Mouse (Mus musculus): ENCODE measurements around the gene Bysl. TPM values are rescaled to one million over a fixed set of nuclear protein-coding genes. Genes with fewer than 3 reads are reported as not detected.

Gene Bysl
- polyA plus RNA-seq, 1 experiment: 17.0 TPM

- no peak overlapping the region for H3K4me3 ChIP-seq (ENCODE audit: insufficient read depth, low read length)
- TF ChIP-seq POLR2A (IDR thresholded peaks at IDR 0.05; ENCODE audit: extremely low read depth, insufficient read depth, low read length) (no peak), CTCF (IDR thresholded peaks at IDR 0.05; ENCODE audit: extremely low read depth, insufficient read depth, low read length) (no peak)
- no peaks in the 10 kb centered on the region for H3K4me1 ChIP-seq (ENCODE audit: control insufficient read depth, insufficient read depth, low read length)
These were observed 11.7 kb upstream of the Bysl start for GRCm38 (mm10) chr17:47622912-47623554.

DNA sequence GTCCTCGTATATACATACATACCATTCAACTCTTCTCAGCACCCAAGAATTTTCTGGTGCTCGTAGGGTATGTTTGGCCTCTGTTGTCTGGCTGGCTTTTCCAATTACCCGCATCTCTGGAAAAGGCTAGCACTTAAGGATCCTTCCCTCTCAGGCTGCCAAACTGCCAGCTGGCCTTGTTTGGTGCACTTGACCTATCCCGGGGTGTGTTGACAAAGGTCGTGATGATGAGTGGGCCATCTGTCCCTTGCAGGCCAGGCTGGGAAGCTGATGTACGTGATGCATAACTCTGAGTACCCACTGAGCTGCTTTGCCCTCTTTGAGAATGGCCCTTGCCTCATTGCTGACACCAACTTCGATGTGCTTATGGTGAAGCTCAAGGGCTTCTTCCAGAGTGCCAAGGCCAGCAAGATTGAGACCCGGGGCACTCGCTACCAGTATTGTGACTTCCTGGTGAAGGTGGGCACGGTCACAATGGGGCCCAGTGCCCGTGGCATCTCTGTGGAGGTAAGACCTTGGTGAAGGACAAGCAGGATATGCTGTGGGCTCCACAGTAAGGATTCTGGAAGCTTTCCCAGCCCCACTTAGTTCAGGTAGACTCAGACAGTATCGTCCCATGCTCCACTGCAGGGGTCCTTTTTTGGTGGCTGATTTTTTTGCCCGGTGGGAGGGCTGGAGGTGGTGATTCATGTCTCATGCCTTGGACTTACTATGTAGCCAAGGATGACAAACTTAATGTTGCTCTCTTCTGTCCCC lies 7.4 kb upstream of the Bysl start:
- Histone ChIP-seq H3K4me1 (ENCODE audit: control insufficient read depth, insufficient read depth, low read length) (no peaks in the 10 kb centered on the region), H3K27ac (ENCODE audit: insufficient read depth, low read length) (no peak overlapping the region), H3K4me3 (ENCODE audit: insufficient read depth, low read length) (no peak overlapping the region)
- no peak for TF ChIP-seq CTCF (IDR thresholded peaks at IDR 0.05; ENCODE audit: extremely low read depth, insufficient read depth, low read length)
- no peak for TF ChIP-seq POLR2A (IDR thresholded peaks at IDR 0.05; ENCODE audit: extremely low read depth, insufficient read depth, low read length)

More at GRCm38 (mm10) chr17:47622912-47623554, 11.7 kb upstream of the Bysl start:
- no peak overlapping the region for H3K27ac ChIP-seq (ENCODE audit: insufficient read depth, low read length)

- Histone ChIP-seq H3K4me1 (ENCODE audit: control insufficient read depth, insufficient read depth, low read length) (peaks cover under 1% of the 10 kb centered on the region), H3K4me3 (ENCODE audit: insufficient read depth, low read length) (no peak overlapping the region), H3K27ac (ENCODE audit: insufficient read depth, low read length) (no peak overlapping the region)
- TF ChIP-seq CTCF (IDR thresholded peaks at IDR 0.05; ENCODE audit: extremely low read depth, insufficient read depth, low read length): no peak
- no peak for TF ChIP-seq POLR2A (IDR thresholded peaks at IDR 0.05; ENCODE audit: extremely low read depth, insufficient read depth, low read length)
These were observed 6.5 kb upstream of the Bysl start for GRCm38 (mm10) chr17:47617605-47618307.

DNA sequence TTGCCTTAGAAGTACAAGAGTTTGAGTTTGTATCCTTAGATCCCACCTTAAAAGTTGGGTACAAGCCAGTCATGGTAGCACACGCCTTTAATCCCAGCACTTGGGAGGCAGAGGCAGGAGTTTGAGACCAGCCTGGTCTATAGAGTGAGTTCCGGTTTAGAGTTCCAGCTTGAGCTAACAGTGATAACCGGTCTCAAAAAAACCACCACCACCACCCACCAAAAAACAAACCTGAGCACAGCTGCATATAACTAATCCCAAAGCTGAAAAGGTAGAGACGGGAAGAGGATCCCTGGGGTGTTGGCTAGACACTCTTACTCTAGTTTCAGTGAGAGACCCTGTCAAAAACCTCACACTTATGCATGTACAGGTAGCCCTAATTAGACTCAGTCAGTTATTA lies 5.4 kb upstream of the Bysl start:
- no peak overlapping the region for H3K27ac ChIP-seq (ENCODE audit: insufficient read depth, low read length)
- H3K4me3 ChIP-seq (ENCODE audit: insufficient read depth, low read length): no peak overlapping the region
- TF ChIP-seq POLR2A (IDR thresholded peaks at IDR 0.05; ENCODE audit: extremely low read depth, insufficient read depth, low read length) (no peak), CTCF (IDR thresholded peaks at IDR 0.05; ENCODE audit: extremely low read depth, insufficient read depth, low read length) (no peak)
- H3K4me1 ChIP-seq (ENCODE audit: control insufficient read depth, insufficient read depth, low read length): peaks cover 5% of the 10 kb centered on the region

- TF ChIP-seq POLR2A (IDR thresholded peaks at IDR 0.05; ENCODE audit: extremely low read depth, insufficient read depth, low read length): no peak
- no peak for TF ChIP-seq CTCF (IDR thresholded peaks at IDR 0.05; ENCODE audit: extremely low read depth, insufficient read depth, low read length)
- no peak overlapping the region for H3K27ac ChIP-seq (ENCODE audit: insufficient read depth, low read length)
- peaks cover 5% of the 10 kb centered on the region for H3K4me1 ChIP-seq (ENCODE audit: control insufficient read depth, insufficient read depth, low read length)
- no peak overlapping the region for H3K4me3 ChIP-seq (ENCODE audit: insufficient read depth, low read length)
These were observed 4.8 kb upstream of the Bysl start for GRCm38 (mm10) chr17:47616119-47616518.

GRCm38 (mm10) chr17:47614018-47614417 lies 2.7 kb upstream of the Bysl start:
- H3K4me3 ChIP-seq (ENCODE audit: insufficient read depth, low read length): no peak overlapping the region
- TF ChIP-seq POLR2A (IDR thresholded peaks at IDR 0.05; ENCODE audit: extremely low read depth, insufficient read depth, low read length): no peak
- TF ChIP-seq CTCF (IDR thresholded peaks at IDR 0.05; ENCODE audit: extremely low read depth, insufficient read depth, low read length): peak; percentile 59
- H3K27ac ChIP-seq (ENCODE audit: insufficient read depth, low read length): no peak overlapping the region
- peaks cover 5% of the 10 kb centered on the region for H3K4me1 ChIP-seq (ENCODE audit: control insufficient read depth, insufficient read depth, low read length)

- TF ChIP-seq POLR2A (IDR thresholded peaks at IDR 0.05; ENCODE audit: extremely low read depth, insufficient read depth, low read length) (no peak), CTCF (IDR thresholded peaks at IDR 0.05; ENCODE audit: extremely low read depth, insufficient read depth, low read length) (no peak)
- Histone ChIP-seq H3K4me1 (ENCODE audit: control insufficient read depth, insufficient read depth, low read length) (peaks cover 5% of the 10 kb centered on the region), H3K27ac (ENCODE audit: insufficient read depth, low read length) (no peak overlapping the region), H3K4me3 (ENCODE audit: insufficient read depth, low read length) (peak overlapping the region; percentile 75)
These were observed 330 bp upstream of the Bysl start for GRCm38 (mm10) chr17:47611661-47611982.

DNA sequence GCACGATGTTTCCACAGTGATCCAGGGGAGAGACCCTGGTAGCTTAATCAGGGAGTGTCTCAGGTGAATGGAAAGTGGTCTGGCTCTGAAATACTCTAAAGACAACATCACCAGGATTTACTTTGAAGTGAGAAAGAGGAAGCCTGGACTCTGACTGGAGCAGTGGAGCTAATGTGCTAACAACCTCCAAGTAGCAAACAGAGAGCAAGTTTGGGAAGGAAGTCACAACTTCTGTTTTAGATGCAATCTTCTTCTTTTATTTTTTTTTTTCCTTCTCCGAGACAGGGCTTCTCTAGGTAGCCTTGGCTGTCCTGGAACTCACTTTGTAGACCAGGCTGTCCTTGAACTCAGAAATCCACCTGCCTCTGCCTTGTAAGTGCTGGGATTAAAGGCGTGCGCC lies 2.1 kb downstream of the Bysl start:
- TF ChIP-seq CTCF (IDR thresholded peaks at IDR 0.05; ENCODE audit: extremely low read depth, insufficient read depth, low read length): no peak
- no peak for TF ChIP-seq POLR2A (IDR thresholded peaks at IDR 0.05; ENCODE audit: extremely low read depth, insufficient read depth, low read length)
- no peak overlapping the region for H3K27ac ChIP-seq (ENCODE audit: insufficient read depth, low read length)
- H3K4me3 ChIP-seq (ENCODE audit: insufficient read depth, low read length): no peak overlapping the region
- peaks cover 5% of the 10 kb centered on the region for H3K4me1 ChIP-seq (ENCODE audit: control insufficient read depth, insufficient read depth, low read length)

- H3K4me3 ChIP-seq (ENCODE audit: insufficient read depth, low read length): no peak overlapping the region
- H3K4me1 ChIP-seq (ENCODE audit: control insufficient read depth, insufficient read depth, low read length): no peaks in the 10 kb centered on the region; the same call in 1 of the 2 replicates
- TF ChIP-seq POLR2A (IDR thresholded peaks at IDR 0.05; ENCODE audit: extremely low read depth, insufficient read depth, low read length) (no peak), CTCF (IDR thresholded peaks at IDR 0.05; ENCODE audit: extremely low read depth, insufficient read depth, low read length) (0 out of 2 replicates have a peak, but pooled peaks have one; percentile 10)
- no peak overlapping the region for H3K27ac ChIP-seq (ENCODE audit: insufficient read depth, low read length)
These were observed 5.1 kb downstream of the Bysl start for GRCm38 (mm10) chr17:47606220-47606619.

All from cortical plate, adult 2 months (tissue).